Mouse (Mus musculus) intestine, embryonic 14.5 days (tissue): Measurements from ENCODE around the gene Sema3g. TPM values are rescaled to one million over a fixed set of nuclear protein-coding genes. Genes with fewer than 3 reads are reported as not detected.

Experiments used
- ATAC-seq: fragments of 200-750 bp; cut with Nextera tagmentation; replicated peaks from 2 replicates; pipeline ENCODE4 v1.8.0; 2017; ENCODE audit warnings: low read depth, moderate number of reproducible peaks, moderate TSS enrichment, moderate library complexity; ENCODE audit not compliant: low FRiP score, low TSS enrichment
- DNase-seq: peaks from one replicate; pipeline ENCODE4 v3.0.0-alpha.2; 2018; ENCODE audit warnings: low spot score
- H3K27ac ChIP-seq: fragments of 300-500 bp; sonication (generic); 2 replicates; pipeline ENCODE4 v1.5.1; 2014; ENCODE audit warnings: low read depth, mild to moderate bottlenecking, control low read depth
- H3K27me3 ChIP-seq: fragments of 300-500 bp; sonication (generic); replicated peaks from 2 replicates; pipeline ENCODE4 v1.6.1; 2014; ENCODE audit warnings: low read length, control low read depth; ENCODE audit not compliant: control insufficient read depth, insufficient read depth
- H3K36me3 ChIP-seq: fragments of 300-500 bp; sonication (generic); 2 replicates; pipeline ENCODE4 v1.6.1; 2014; ENCODE audit warnings: low read length, control low read depth; ENCODE audit not compliant: control insufficient read depth, insufficient read depth
- H3K4me1 ChIP-seq: fragments of 300-500 bp; sonication (generic); replicated peaks from 2 replicates; pipeline ENCODE4 v1.6.1; 2014; ENCODE audit warnings: low read length, control low read depth, mixed read lengths; ENCODE audit not compliant: control insufficient read depth, insufficient read depth
- H3K4me2 ChIP-seq: fragments of 300-500 bp; sonication (generic); 2 replicates; pipeline ENCODE4 v1.6.1; 2014; ENCODE audit warnings: low read length
- H3K4me3 ChIP-seq: fragments of 300-500 bp; sonication (generic); 2 replicates; pipeline ENCODE4 v1.5.1; 2014; ENCODE audit warnings: low read depth, low read length, control low read depth, mixed read lengths
- H3K9ac ChIP-seq: fragments of 300-500 bp; sonication (generic); 2 replicates; pipeline ENCODE4 v1.6.1; 2014; ENCODE audit warnings: mild to moderate bottlenecking, low read length
- H3K9me3 ChIP-seq: fragments of 300-500 bp; sonication (generic); 2 replicates; pipeline ENCODE4 v1.6.1; 2016; ENCODE audit warnings: low read length, control low read depth; ENCODE audit not compliant: control insufficient read depth
- WGBS: fragments of 180-500 bp; shearing (Covaris S2); extraction: QIAGEN DNeasy Blood & Tissue Kit; methylation state at CpG from one replicate; pipeline ENCODE4 v1.1.7; 2014; 5-methylcytosine and 5-hydroxymethylcytosine counted together
- polyA plus RNA-seq: library from polyadenylated mRNA; unstranded; fragments of >200 nt; fragmentation: Nextera tagmentation; extraction: Ambion mirVana; gene quantifications from 2 replicates; pipeline ENCODE4 v1.2.1, GENCODE M21; 2014

The Sema3g gene
- polyA plus RNA-seq: 0.23 and 0.55 TPM in 2 replicates

- Histone ChIP-seq H3K4me2 (peak within 1 kb of the TSS; percentile 26), H3K4me1 (no peaks in the 10 kb centered on the region; the same call in 1 of the 2 replicates), H3K4me3 (no peak within 1 kb of the TSS), H3K9me3 (no peaks in the 10 kb centered on the region), H3K9ac (0 out of 2 replicates have a peak within 1 kb of the TSS, but pooled peaks have one; percentile 13), H3K27me3 (no peaks in the 10 kb centered on the region), H3K27ac (no peak within 1 kb of the TSS), H3K36me3 (no peaks in the 10 kb centered on the region)
- ATAC-seq (peak; percentile 77), DNase-seq (peak; percentile 66)
- WGBS: 9% methylated on average over 11 of the region's 11 CpGs
Measured at GRCm38 (mm10) chr14:31217666-31218065, at the start of gene Sema3g. TSS of gene Sema3g (plus strand) at chr14:31217860.

GRCm38 (mm10) chr14:31168425-31168824 is 49.2 kb upstream of the Sema3g start, which contains the start of gene Stab1:
TSS of gene Stab1 (minus strand) at chr14:31168641.
- peak within 1 kb of the TSS; percentile 18; the same call in 1 of the 2 replicates for H3K4me2 ChIP-seq
- peaks cover 35% of the 10 kb centered on the region for H3K36me3 ChIP-seq
- DNase-seq: no peak
- 38% methylated on average over 10 of the region's 10 CpGs for WGBS
- 0 out of 2 replicates have a peak within 1 kb of the TSS, but pooled peaks have one; percentile 4 for H3K27ac ChIP-seq
- H3K27me3 ChIP-seq: no peaks in the 10 kb centered on the region
- H3K4me3 ChIP-seq: peak within 1 kb of the TSS; percentile 17
- H3K9ac ChIP-seq: no peak within 1 kb of the TSS
- ATAC-seq: no peak
- H3K9me3 ChIP-seq: no peaks in the 10 kb centered on the region
- peaks cover 7% of the 10 kb centered on the region; the same call in 1 of the 2 replicates for H3K4me1 ChIP-seq

- ATAC-seq (no peak), DNase-seq (no peak)
- Histone ChIP-seq H3K27me3 (no peaks in the 10 kb centered on the region), H3K4me3 (no peak overlapping the region), H3K36me3 (peaks cover 46% of the 10 kb centered on the region), H3K9ac (no peak overlapping the region), H3K4me1 (peaks cover 7% of the 10 kb centered on the region; the same call in 1 of the 2 replicates), H3K27ac (no peak overlapping the region), H3K4me2 (no peak overlapping the region), H3K9me3 (no peaks in the 10 kb centered on the region)
- WGBS: 76% methylated on average over 6 of the region's 6 CpGs
Measured at GRCm38 (mm10) chr14:31169508-31169907, 48.2 kb upstream of the Sema3g start.

- 88% methylated on average over 13 of the region's 13 CpGs for WGBS
- DNase-seq (no peak), ATAC-seq (no peak)
- no peak overlapping the region for H3K27ac ChIP-seq
- H3K9me3 ChIP-seq: no peaks in the 10 kb centered on the region
- H3K4me3 ChIP-seq: no peak overlapping the region
- peaks cover 61% of the 10 kb centered on the region for H3K36me3 ChIP-seq
- peaks cover 7% of the 10 kb centered on the region; the same call in 1 of the 2 replicates for H3K4me1 ChIP-seq
- no peak overlapping the region for H3K4me2 ChIP-seq
- H3K27me3 ChIP-seq: no peaks in the 10 kb centered on the region
- no peak overlapping the region for H3K9ac ChIP-seq
Measured at GRCm38 (mm10) chr14:31170963-31171362, 46.7 kb upstream of the Sema3g start.

- ATAC-seq (no peak), DNase-seq (no peak)
- H3K4me2 ChIP-seq: no peak overlapping the region
- no peak overlapping the region for H3K9ac ChIP-seq
- no peak overlapping the region for H3K27ac ChIP-seq
- H3K36me3 ChIP-seq: peaks cover 65% of the 10 kb centered on the region
- 97% methylated on average over 11 of the region's 11 CpGs for WGBS
- H3K4me1 ChIP-seq: peaks cover 5% of the 10 kb centered on the region; the same call in 1 of the 2 replicates
- no peaks in the 10 kb centered on the region for H3K9me3 ChIP-seq
- H3K4me3 ChIP-seq: no peak overlapping the region
- no peaks in the 10 kb centered on the region for H3K27me3 ChIP-seq
Measured at GRCm38 (mm10) chr14:31171386-31171785, 46.3 kb upstream of the Sema3g start.

- ATAC-seq: no peak
- 97% methylated on average over 15 of the region's 15 CpGs for WGBS
- Histone ChIP-seq H3K4me3 (no peak overlapping the region), H3K4me2 (no peak overlapping the region), H3K27ac (no peak overlapping the region), H3K27me3 (no peaks in the 10 kb centered on the region), H3K9me3 (no peaks in the 10 kb centered on the region), H3K4me1 (peaks cover 1% of the 10 kb centered on the region; the same call in 1 of the 2 replicates), H3K9ac (no peak overlapping the region), H3K36me3 (peaks cover 69% of the 10 kb centered on the region)
- no peak for DNase-seq
Measured at GRCm38 (mm10) chr14:31171821-31172220, 45.8 kb upstream of the Sema3g start.

- H3K4me3 ChIP-seq: no peak overlapping the region
- no peak overlapping the region for H3K27ac ChIP-seq
- no peak overlapping the region for H3K9ac ChIP-seq
- no peak for ATAC-seq
- H3K36me3 ChIP-seq: peaks cover 80% of the 10 kb centered on the region
- no peaks in the 10 kb centered on the region for H3K4me1 ChIP-seq
- 81% methylated on average over 18 of the region's 18 CpGs for WGBS
- no peaks in the 10 kb centered on the region for H3K9me3 ChIP-seq
- no peak for DNase-seq
- H3K4me2 ChIP-seq: no peak overlapping the region
- no peaks in the 10 kb centered on the region for H3K27me3 ChIP-seq
Measured at GRCm38 (mm10) chr14:31172781-31173455, 44.7 kb upstream of the Sema3g start.

GRCm38 (mm10) chr14:31173537-31173936 is 44.1 kb upstream of the Sema3g start:
- no peak overlapping the region for H3K27ac ChIP-seq
- H3K9me3 ChIP-seq: no peaks in the 10 kb centered on the region
- H3K4me3 ChIP-seq: no peak overlapping the region
- H3K9ac ChIP-seq: no peak overlapping the region
- no peak overlapping the region for H3K4me2 ChIP-seq
- no peak for ATAC-seq
- H3K36me3 ChIP-seq: peaks cover 85% of the 10 kb centered on the region
- H3K27me3 ChIP-seq: no peaks in the 10 kb centered on the region
- DNase-seq: no peak
- WGBS: 84% methylated on average over 7 of the region's 7 CpGs
- H3K4me1 ChIP-seq: no peaks in the 10 kb centered on the region

GRCm38 (mm10) chr14:31177287-31177686 is 40.4 kb upstream of the Sema3g start:
- WGBS: 90% methylated on average over 16 of the region's 16 CpGs
- Histone ChIP-seq H3K4me1 (no peaks in the 10 kb centered on the region), H3K4me2 (no peak overlapping the region), H3K27me3 (no peaks in the 10 kb centered on the region), H3K36me3 (peaks cover 99% of the 10 kb centered on the region), H3K9me3 (no peaks in the 10 kb centered on the region), H3K9ac (no peak overlapping the region), H3K4me3 (no peak overlapping the region), H3K27ac (no peak overlapping the region)
- DNase-seq (no peak), ATAC-seq (no peak)
